Mouse (Mus musculus): Measurements from ENCODE around the gene Ugt1a8. TPM values are rescaled to one million over a fixed set of nuclear protein-coding genes. Genes with fewer than 3 reads are reported as not detected.
"Not testable (repeated sequence)": the region's sequence is repeated elsewhere in the genome, so short reads cannot be mapped to it uniquely, and the experiment has no call there.

The Ugt1a8 gene
- polyA plus RNA-seq, 1 experiment from 2014 or later: not detected

DNA sequence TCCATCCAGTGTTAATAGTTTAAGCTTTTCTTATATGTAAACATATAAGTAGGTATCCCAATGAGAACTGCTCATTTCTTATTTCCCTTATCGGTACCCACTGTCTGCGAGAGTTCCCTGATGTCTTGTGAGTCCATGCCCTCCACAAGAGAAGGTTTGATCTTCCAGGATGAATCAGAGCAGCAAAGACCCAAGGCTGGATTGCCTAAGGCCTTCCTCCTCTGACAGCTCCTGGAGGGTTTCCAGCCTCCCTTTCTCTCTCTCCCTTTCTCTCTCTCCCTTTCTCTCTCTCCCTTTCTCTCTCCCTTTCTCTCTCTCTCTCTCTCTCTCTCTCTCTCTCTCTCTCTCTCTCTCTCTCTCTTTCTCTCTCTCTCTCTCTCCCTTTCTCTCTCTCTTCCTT lies 41.5 kb downstream of the Ugt1a8 start:
- H3K9me3 ChIP-seq (ENCODE audit: control insufficient read depth, low read length); H3K27me3 ChIP-seq (replicated peaks; ENCODE audit: control insufficient read depth, insufficient read depth, low read length); H3K4me2 ChIP-seq (ENCODE audit: low read length); H3K4me3 ChIP-seq (replicated peaks; ENCODE audit: low read length); H3K36me3 ChIP-seq (ENCODE audit: control insufficient read depth, insufficient read depth); H3K9ac ChIP-seq (replicated peaks; ENCODE audit: low read depth, low read length); ATAC-seq; H3K27ac ChIP-seq (ENCODE audit: low read length); H3K4me1 ChIP-seq (replicated peaks; ENCODE audit: control insufficient read depth, insufficient read depth, low read length): not testable (repeated sequence)
- WGBS: 88% methylated on average over 2 of the region's 2 CpGs

DNA sequence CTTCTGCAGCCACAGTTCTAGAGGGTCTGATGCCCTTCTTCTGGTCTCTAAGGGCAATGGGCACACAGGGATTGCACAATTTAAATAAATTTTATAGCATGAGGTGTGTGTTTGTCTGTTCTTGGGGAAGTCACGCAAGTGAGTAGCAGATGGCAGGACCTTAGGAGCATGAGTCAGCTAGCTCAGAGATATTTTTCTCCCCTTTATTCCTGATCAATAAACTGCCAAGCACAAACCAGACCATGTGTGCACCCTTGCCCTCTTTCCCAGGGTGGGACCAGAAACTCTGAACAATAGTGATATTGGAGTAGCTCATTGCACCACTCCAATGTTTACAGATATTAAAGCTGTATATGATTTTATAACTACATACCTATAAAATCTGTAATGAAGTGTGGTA lies 42.6 kb downstream of the Ugt1a8 start:
- WGBS: 88% methylated on average over 1 of the region's 1 CpGs
- not testable (repeated sequence) for H3K27me3 ChIP-seq (replicated peaks; ENCODE audit: control insufficient read depth, insufficient read depth, low read length); ATAC-seq; H3K9me3 ChIP-seq (ENCODE audit: control insufficient read depth, low read length); H3K4me1 ChIP-seq (replicated peaks; ENCODE audit: control insufficient read depth, insufficient read depth, low read length); H3K9ac ChIP-seq (replicated peaks; ENCODE audit: low read depth, low read length); H3K27ac ChIP-seq (ENCODE audit: low read length); H3K36me3 ChIP-seq (ENCODE audit: control insufficient read depth, insufficient read depth); H3K4me3 ChIP-seq (replicated peaks; ENCODE audit: low read length); H3K4me2 ChIP-seq (ENCODE audit: low read length)

DNA sequence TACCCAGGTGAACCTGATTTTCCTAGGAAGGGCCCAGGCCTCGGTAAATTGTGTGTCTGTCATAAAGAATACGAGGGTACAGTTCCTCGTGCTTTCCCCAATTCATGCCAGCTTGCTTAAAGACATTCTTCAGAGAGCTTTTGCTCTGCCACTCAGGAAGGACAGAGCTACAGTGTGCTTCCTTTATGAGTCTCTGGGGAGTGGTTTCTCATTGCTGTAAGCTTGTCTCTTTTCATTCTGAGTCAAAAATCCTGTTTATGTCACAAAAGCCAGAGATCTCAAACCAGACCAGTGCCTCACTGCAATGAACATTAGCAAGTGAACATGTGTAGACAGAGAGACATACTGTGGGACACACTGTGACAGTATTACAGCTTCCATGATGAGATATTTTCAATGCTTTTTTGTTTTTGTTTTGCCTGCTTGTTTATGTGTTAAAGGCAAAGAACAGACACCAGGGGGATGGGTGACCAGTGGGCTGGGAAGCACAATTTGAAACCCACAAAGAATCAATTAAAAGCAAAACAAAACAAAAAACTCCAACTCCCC lies 46.4 kb downstream of the Ugt1a8 start:
- H3K36me3 ChIP-seq (ENCODE audit: control insufficient read depth, insufficient read depth): no peaks in the 10 kb centered on the region
- H3K27me3 ChIP-seq (replicated peaks; ENCODE audit: control insufficient read depth, insufficient read depth, low read length): no peaks in the 10 kb centered on the region
- ATAC-seq: 0 out of 2 replicates have a peak, but pooled peaks have one; percentile 3
- H3K27ac ChIP-seq (ENCODE audit: low read length): peak overlapping the region; percentile 17; the same call in 1 of the 2 replicates
- H3K4me3 ChIP-seq (replicated peaks; ENCODE audit: low read length): no peak overlapping the region
- no peak overlapping the region for H3K9ac ChIP-seq (replicated peaks; ENCODE audit: low read depth, low read length)
- H3K4me1 ChIP-seq (replicated peaks; ENCODE audit: control insufficient read depth, insufficient read depth, low read length): peaks cover 7% of the 10 kb centered on the region; the same call in 1 of the 2 replicates
- WGBS: 26% methylated on average over 3 of the region's 3 CpGs
- H3K9me3 ChIP-seq (ENCODE audit: control insufficient read depth, low read length): no peaks in the 10 kb centered on the region
- no peak overlapping the region for H3K4me2 ChIP-seq (ENCODE audit: low read length)

DNA sequence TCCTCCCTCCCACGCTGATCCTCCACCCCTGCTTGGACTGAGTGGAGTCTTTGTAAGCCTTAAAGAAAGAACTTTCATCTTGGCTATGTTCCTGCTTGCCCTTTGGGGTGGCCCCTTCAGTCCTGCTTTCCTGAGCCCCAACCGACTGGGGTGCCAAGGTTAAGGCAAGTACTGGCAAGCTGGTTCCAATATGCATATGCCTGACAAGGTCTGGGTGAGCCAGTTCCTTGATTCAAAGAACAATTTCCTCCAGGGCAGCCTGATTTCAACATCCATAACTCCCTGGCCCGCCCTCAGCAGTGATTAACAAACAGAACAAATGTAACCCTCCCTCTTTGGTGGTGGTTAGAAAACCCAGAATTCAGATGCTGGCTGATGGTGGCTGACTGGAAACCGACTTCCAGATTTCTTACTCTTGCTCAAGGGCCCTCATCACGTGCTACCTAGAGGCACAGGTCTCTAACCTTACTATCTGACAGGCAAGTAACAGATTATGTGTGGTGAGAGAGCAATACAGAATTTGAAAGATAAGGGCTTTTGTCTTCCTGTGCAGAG lies 46.9 kb downstream of the Ugt1a8 start, which contains the start of gene Ugt1a6a:
Gene Ugt1a6a (plus strand): TSS at position 353 of the 555 bp plus-strand sequence.
- peak; percentile 80 for ATAC-seq
- H3K4me2 ChIP-seq (ENCODE audit: low read length); H3K4me1 ChIP-seq (replicated peaks; ENCODE audit: control insufficient read depth, insufficient read depth, low read length); H3K27me3 ChIP-seq (replicated peaks; ENCODE audit: control insufficient read depth, insufficient read depth, low read length); H3K9me3 ChIP-seq (ENCODE audit: control insufficient read depth, low read length); H3K4me3 ChIP-seq (replicated peaks; ENCODE audit: low read length); H3K36me3 ChIP-seq (ENCODE audit: control insufficient read depth, insufficient read depth); H3K9ac ChIP-seq (replicated peaks; ENCODE audit: low read depth, low read length): not testable (repeated sequence)
- WGBS: 20% methylated on average over 5 of the region's 5 CpGs
- H3K27ac ChIP-seq (ENCODE audit: low read length): peak within 1 kb of the TSS; percentile 23

DNA sequence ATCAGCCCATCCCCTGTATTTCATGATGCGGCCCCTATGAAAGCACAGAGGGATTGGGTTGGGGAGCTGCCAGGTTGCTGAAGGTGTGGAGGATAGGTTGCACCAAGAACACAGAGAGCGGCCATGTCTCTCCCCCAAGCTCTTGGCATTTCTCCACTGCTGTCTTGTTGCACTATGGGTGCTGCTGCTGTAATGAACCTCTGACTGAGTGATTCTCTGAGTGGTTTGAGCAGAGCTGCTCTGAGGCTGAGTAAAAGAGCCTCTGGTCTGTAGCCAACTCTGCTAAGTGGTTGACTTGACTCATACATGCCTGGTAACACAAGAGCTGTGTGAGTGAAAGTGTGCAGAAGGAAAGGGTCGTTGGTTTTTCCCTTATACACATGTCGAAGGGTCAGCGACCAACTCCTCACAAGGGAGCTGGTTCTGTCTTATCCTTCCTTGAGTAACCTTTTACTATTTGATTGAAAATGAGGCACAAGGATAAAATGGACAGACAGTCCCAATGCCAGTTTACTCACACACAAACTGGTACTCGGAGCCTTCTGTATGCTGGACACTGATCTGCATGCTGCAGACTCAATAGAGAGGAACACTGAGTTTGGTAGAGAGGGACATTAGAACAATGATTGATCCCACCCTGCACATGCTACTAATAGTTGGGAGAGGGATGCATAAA lies 47.8 kb downstream of the Ugt1a8 start:
- H3K4me1 ChIP-seq (replicated peaks; ENCODE audit: control insufficient read depth, insufficient read depth, low read length); H3K4me2 ChIP-seq (ENCODE audit: low read length); H3K27me3 ChIP-seq (replicated peaks; ENCODE audit: control insufficient read depth, insufficient read depth, low read length); H3K27ac ChIP-seq (ENCODE audit: low read length); H3K9ac ChIP-seq (replicated peaks; ENCODE audit: low read depth, low read length); H3K36me3 ChIP-seq (ENCODE audit: control insufficient read depth, insufficient read depth); H3K4me3 ChIP-seq (replicated peaks; ENCODE audit: low read length); H3K9me3 ChIP-seq (ENCODE audit: control insufficient read depth, low read length): not testable (repeated sequence)
- 84% methylated on average over 5 of the region's 6 CpGs for WGBS
- ATAC-seq: peak; percentile 40; the same call in 1 of the 2 replicates

DNA sequence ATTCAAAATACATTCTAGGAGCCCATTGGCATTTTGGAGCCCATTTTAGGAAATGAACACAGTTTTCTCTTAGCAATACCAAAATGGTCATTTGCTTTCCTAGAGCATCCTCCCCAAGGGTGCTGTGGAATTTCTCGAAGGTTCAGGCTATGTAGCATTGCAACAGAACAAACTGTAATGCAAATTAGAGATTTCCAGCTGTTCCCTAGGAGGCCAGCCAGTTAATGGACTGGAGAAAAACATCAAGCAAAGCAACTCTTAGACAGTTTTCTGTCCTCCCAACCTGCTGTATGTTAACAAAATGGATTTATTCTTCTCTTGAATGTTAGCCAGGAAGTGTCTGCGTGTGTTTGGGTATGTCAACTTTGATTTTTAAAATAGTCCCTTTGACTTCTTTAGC lies 49.0 kb downstream of the Ugt1a8 start:
- no peak overlapping the region for H3K9ac ChIP-seq (replicated peaks; ENCODE audit: low read depth, low read length)
- ATAC-seq: no peak
- H3K4me2 ChIP-seq (ENCODE audit: low read length): no peak overlapping the region
- H3K36me3 ChIP-seq (ENCODE audit: control insufficient read depth, insufficient read depth): no peaks in the 10 kb centered on the region
- H3K4me1 ChIP-seq (replicated peaks; ENCODE audit: control insufficient read depth, insufficient read depth, low read length): peaks cover 7% of the 10 kb centered on the region; the same call in 1 of the 2 replicates
- no peaks in the 10 kb centered on the region for H3K9me3 ChIP-seq (ENCODE audit: control insufficient read depth, low read length)
- H3K27ac ChIP-seq (ENCODE audit: low read length): no peak overlapping the region
- 71% methylated on average over 2 of the region's 2 CpGs for WGBS
- H3K27me3 ChIP-seq (replicated peaks; ENCODE audit: control insufficient read depth, insufficient read depth, low read length): no peaks in the 10 kb centered on the region
- no peak overlapping the region for H3K4me3 ChIP-seq (replicated peaks; ENCODE audit: low read length)

DNA sequence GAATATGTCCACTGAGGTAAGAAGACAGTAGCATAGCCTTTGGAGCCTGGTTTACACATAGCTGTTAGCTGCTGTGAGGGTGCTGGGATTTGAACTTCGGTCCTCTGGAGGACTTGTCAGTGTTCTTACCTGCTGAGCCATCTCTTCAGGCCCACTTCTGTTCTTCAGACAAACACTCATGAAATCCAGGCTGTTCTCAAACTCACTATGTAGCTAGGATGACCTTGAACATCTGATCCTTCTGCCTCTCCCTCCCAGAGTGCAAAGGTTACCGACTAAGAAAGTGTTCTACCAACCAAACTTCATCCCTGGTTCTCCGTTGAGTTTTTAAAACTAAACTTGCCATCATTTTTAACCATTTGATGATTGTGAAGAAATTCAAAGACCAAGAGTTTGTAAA lies 49.7 kb downstream of the Ugt1a8 start:
- ATAC-seq: no peak
- 89% methylated on average over 3 of the region's 3 CpGs for WGBS
- H3K27me3 ChIP-seq (replicated peaks; ENCODE audit: control insufficient read depth, insufficient read depth, low read length): no peaks in the 10 kb centered on the region
- no peaks in the 10 kb centered on the region for H3K9me3 ChIP-seq (ENCODE audit: control insufficient read depth, low read length)
- H3K4me1 ChIP-seq (replicated peaks; ENCODE audit: control insufficient read depth, insufficient read depth, low read length): peaks cover 7% of the 10 kb centered on the region; the same call in 1 of the 2 replicates
- no peak overlapping the region for H3K9ac ChIP-seq (replicated peaks; ENCODE audit: low read depth, low read length)
- no peak overlapping the region for H3K27ac ChIP-seq (ENCODE audit: low read length)
- H3K4me3 ChIP-seq (replicated peaks; ENCODE audit: low read length): no peak overlapping the region
- no peaks in the 10 kb centered on the region for H3K36me3 ChIP-seq (ENCODE audit: control insufficient read depth, insufficient read depth)
- no peak overlapping the region for H3K4me2 ChIP-seq (ENCODE audit: low read length)

DNA sequence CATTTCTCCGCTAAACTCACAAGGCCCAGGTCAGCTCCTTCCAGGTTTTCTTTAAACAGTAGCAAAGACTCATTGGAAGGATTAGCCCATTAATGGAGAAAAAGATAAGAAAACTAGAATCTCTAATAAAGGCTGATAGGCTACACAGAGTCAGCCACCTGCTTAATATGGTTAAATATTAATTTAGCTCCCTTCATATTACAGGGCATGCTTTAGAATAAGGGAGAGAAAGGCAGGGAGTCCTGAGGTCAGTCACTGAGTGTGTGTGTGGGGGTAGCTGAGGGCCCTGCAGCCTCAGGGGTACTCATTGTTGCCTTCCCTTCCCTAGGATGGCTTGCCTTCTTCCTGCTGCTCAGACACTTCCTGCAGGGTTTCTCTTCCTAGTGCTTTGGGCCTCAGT lies 50.5 kb downstream of the Ugt1a8 start:
- Histone ChIP-seq H3K4me3 (replicated peaks; ENCODE audit: low read length) (no peak overlapping the region), H3K4me2 (ENCODE audit: low read length) (no peak overlapping the region), H3K27me3 (replicated peaks; ENCODE audit: control insufficient read depth, insufficient read depth, low read length) (no peaks in the 10 kb centered on the region), H3K27ac (ENCODE audit: low read length) (no peak overlapping the region), H3K9ac (replicated peaks; ENCODE audit: low read depth, low read length) (no peak overlapping the region), H3K9me3 (ENCODE audit: control insufficient read depth, low read length) (no peaks in the 10 kb centered on the region), H3K36me3 (ENCODE audit: control insufficient read depth, insufficient read depth) (no peaks in the 10 kb centered on the region), H3K4me1 (replicated peaks; ENCODE audit: control insufficient read depth, insufficient read depth, low read length) (peaks cover 7% of the 10 kb centered on the region; the same call in 1 of the 2 replicates)
- ATAC-seq: no peak
- WGBS: 90% methylated on average over 1 of the region's 1 CpGs

DNA sequence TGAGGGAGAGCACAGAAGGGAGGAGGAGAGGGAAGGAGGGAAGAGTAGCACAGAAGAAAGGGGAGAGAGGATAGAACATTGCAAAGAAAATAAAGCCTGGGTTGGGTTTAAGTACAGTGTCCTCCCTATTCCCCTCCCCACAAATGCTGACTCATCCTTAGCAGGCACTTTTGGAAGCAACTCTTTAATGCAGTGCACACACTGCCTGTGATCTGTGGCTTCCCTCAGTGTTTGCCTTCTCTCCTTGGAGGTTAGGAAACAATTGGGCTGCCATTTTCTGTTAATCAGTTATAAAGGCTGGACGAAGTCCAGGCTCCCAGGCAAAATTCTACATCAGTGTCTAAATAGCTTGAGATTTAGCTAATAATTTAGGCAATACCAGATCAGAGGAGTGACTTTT lies 52.9 kb downstream of the Ugt1a8 start:
- not testable (repeated sequence) for H3K4me2 ChIP-seq (ENCODE audit: low read length); H3K27me3 ChIP-seq (replicated peaks; ENCODE audit: control insufficient read depth, insufficient read depth, low read length); ATAC-seq; H3K4me1 ChIP-seq (replicated peaks; ENCODE audit: control insufficient read depth, insufficient read depth, low read length); H3K9me3 ChIP-seq (ENCODE audit: control insufficient read depth, low read length); H3K27ac ChIP-seq (ENCODE audit: low read length); H3K9ac ChIP-seq (replicated peaks; ENCODE audit: low read depth, low read length); H3K36me3 ChIP-seq (ENCODE audit: control insufficient read depth, insufficient read depth); H3K4me3 ChIP-seq (replicated peaks; ENCODE audit: low read length)
- WGBS: 48% methylated on average over 1 of the region's 1 CpGs
